Mouse (Mus musculus) thymus, postnatal 0 days (tissue): Measurements from ENCODE around the gene Igfbp3. TPM values are rescaled to one million over a fixed set of nuclear protein-coding genes. Genes with fewer than 3 reads are reported as not detected.

ENCODE experiments used
- DNase-seq: peaks from one replicate; pipeline ENCODE4 v3.0.0-alpha.2; 2015; ENCODE audit warnings: low spot score
- polyA plus RNA-seq: library from polyadenylated mRNA; unstranded; fragments of >200 nt; fragmentation: Nextera tagmentation; extraction: Ambion mirVana; gene quantifications from 2 replicates; pipeline ENCODE4 v1.2.1, GENCODE M21; 2015

Gene Igfbp3
- polyA plus RNA-seq, 1 experiment from 2014 or later, result 28.2 TPM

GRCm38 (mm10) chr11:7169645-7170044 is 44.1 kb downstream of the Igfbp3 start:
- DNase-seq, result no peak

DNA sequence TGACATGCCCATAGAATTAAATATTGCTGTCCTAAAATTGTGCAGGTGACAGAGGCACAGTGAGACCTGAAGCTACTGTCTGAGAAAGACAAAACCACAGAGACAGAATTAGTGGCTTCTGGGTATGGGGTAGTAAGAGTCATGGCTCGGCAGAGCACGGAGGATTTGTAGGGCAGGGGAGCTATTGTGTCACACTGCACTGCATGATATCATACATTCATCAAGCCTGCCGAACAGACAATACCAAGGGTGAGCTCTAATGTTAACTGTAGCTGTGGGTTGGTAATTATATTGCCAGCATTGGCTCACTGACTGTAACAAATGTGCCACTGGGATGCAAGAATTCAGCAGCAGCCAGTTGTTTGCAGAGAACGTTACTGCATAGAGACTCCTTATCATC is 49.3 kb downstream of the Igfbp3 start:
- no peak for DNase-seq

DNA sequence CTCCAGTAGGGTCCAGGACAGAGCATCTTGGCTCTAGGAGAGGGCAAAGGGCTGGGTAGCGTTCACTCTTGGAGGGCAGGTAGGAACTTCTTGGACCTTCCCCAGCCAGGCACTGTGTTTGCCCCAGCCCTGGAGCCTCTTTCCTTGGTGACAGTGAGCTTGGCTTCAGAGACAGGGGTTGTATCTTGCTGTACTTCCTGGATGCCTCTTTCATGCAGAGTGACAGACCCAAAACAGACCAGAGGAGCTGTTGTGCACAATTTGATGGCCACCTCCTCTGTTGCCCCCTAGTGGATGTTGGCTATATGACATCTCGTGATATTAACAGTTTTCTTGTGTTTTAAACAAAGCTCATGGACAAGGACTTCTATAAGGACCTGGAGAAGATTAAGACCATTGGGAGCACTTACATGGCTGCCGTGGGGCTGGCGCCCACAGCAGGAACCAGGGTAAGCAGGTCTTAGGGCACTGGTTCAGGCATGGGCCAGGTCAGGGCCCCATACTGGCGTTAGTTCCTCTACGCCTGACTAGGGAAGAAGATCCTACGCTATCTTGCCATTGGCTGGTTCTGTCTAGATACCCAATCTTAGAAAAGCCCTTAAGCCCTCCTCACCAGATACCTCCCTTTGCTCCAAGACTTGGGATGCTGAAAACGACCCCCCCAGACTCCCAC is 52.1 kb downstream of the Igfbp3 start:
- peak; percentile 83 for DNase-seq

- peak; percentile 78 for DNase-seq
These were observed 53.1 kb downstream of the Igfbp3 start for GRCm38 (mm10) chr11:7160637-7161101.

DNA sequence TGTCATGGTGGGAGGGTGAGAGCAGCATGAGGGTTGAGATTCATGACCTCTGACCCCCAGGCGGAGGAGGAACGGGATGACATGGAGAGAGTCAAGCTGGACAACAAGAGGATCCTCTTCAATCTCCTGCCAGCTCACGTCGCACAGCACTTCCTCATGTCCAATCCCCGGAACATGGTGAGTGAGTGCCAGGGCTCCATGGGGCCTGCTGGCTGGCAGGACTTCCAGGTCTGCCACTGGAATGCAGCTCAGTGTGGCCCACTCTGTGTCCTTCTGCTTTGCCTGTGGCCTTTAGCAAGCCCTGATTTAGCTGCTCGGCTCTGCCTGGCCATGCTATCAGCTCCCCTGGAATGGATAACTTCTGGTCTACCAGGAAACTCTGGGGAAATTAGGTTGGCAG is 53.6 kb downstream of the Igfbp3 start:
- no peak for DNase-seq

DNA sequence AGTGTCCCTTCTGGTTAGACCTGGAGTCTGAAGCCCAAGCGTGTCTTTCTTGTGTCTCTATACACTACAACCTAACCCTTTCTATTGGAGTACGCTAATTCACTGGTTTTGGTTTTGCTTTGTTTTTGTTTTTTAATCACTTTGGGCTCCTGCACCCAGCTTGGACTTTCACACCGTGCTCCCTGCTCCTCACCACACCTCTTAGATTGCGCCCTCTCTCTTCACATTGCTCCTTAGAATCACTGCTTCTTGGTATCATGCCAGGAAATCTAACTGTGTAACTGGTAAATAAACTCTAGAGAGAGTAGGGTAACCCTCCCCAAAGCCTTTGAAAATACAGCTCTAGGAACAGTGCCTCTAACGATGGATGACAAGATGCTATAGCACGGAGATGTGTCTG is 55.5 kb downstream of the Igfbp3 start:
- DNase-seq, result no peak

GRCm38 (mm10) chr11:7156427-7156826 is 57.3 kb downstream of the Igfbp3 start:
- no peak for DNase-seq

Other genes starting within 250 kb of the Igfbp3 start
- 1.5 and 1.6 TPM in 2 replicates for gene Adcy1, start 150.4 kb downstream of the Igfbp3 start, polyA plus RNA-seq
- gene Gm11985, start 25.4 kb downstream of the Igfbp3 start, polyA plus RNA-seq, result not detected in 2 replicates
- 0.17 and 0.40 TPM in 2 replicates for gene Igfbp1, start 16.1 kb downstream of the Igfbp3 start, polyA plus RNA-seq